Mouse (Mus musculus): ENCODE results near the gene Srsf9. TPM values are rescaled to one million over a fixed set of nuclear protein-coding genes. Genes with fewer than 3 reads are reported as not detected.
"Not testable (repeated sequence)": the region's sequence is repeated elsewhere in the genome, so short reads cannot be mapped to it uniquely, and the experiment has no call there.

Srsf9 gene
- total RNA-seq, 1 experiment from 2014 or later: 62.5 TPM

DNA sequence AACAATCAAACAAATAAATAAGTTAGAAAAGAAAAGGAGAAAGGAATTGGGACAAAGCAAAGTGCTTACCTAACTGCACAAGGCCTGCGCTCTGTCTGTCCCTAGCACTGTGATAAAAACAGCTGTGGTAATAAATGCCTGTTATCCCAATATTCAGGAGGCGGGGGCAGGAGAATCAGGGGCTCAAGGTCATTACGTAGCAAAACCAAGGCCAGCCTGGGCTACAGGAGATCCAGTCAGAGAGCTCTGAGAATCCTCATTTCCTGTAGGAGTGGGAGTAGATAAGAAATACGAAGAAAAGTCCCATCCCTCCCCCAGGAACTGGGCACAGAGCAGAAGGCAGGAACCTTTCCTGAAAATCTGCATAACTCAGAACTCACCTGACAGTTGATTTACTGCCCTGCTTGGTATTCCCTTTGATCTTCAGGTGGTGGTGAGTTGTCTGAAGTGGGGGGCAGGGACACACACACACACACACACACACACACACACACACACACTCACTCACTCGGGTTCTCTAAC, 32.9 kb downstream of the Srsf9 start:
- ATAC-seq (replicated peaks; ENCODE audit: insufficient number of reproducible peaks, low FRiP score, low TSS enrichment, poor library complexity, severe bottlenecking): no peak

DNA sequence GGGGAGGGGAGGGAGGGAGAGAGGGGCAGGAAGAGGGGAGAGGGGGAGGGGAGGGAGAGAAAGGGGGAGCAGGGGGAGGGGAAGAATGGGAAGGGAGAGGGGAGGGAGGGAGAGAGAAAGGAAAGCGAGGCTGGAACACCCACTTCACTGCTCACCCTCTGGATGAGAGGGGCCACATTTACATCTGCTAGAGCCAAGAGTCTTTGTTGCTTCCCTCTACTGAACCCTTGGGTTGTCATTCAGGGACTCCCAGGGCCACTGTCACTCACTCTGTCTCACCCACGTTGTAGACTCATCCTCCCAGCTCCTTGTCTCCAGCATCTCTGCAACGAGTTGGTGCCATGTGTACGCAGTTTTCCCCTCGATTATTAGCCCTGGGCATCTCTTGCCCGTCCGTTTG, 35.2 kb downstream of the Srsf9 start:
- ATAC-seq (replicated peaks; ENCODE audit: insufficient number of reproducible peaks, low FRiP score, low TSS enrichment, poor library complexity, severe bottlenecking): no peak

DNA sequence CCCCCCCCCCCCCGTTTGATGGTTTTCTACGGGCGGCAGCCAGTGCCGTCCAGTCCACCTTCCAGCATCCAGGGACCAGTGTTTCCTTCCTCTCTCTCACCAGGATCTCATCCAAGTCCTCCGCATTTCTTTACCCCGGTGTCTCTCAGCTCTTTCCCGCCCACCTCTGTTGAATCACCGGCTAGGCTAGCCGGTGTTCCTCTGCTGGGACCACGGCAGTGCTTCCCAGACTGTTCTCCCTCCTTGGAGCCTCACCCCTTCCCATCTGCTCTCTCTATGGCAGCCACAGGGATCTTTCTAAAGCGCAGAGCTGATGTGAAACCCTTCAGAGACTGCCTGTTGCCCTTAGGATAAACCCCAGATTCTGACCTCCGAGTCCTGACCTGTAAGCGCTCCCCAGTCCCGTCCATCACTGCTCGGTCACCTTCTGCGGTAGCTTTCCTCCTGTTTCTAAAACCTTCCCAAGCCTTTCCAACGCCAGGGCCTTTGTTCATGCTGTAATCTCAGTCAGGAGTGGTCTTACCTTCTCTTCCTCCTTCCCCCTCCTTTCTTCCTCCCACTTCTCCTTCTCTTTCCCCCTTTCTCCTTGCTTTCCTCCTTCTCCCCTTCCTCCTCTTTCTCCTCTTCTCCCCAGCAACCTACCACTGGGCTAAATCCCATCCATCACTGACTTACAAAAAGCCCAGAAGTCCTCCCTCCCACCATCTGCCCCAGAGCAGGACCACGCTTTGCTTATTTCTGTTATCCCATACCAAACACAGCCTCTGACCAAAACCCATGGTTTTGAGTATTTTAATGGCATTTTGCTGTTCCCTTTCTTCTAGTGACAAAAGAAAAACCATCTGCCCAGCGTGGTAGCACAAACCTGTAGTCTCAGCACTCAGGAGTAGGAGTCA, 36.1 kb downstream of the Srsf9 start:
- no peak for ATAC-seq (replicated peaks; ENCODE audit: insufficient number of reproducible peaks, low FRiP score, low TSS enrichment, poor library complexity, severe bottlenecking)

DNA sequence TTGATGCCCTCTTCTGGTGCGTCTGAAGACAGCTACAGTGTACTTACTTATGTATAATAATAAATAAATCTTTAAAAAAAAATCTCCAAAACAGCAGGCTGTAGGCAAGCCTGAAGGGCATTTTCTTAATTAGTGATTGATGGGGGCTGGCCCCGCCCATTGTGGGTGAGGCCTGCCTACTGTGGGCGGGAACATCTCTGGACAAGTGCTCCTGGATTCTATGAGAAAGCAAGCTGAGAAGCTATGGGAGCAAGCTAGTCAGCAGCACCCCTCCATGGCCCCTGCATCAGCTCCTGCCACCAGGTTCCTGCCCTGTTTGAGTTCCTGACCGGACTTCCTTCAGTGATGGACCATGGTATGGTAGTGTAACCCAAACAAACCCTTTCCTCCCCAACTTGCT, 37.8 kb downstream of the Srsf9 start:
- no peak for ATAC-seq (replicated peaks; ENCODE audit: insufficient number of reproducible peaks, low FRiP score, low TSS enrichment, poor library complexity, severe bottlenecking)

DNA sequence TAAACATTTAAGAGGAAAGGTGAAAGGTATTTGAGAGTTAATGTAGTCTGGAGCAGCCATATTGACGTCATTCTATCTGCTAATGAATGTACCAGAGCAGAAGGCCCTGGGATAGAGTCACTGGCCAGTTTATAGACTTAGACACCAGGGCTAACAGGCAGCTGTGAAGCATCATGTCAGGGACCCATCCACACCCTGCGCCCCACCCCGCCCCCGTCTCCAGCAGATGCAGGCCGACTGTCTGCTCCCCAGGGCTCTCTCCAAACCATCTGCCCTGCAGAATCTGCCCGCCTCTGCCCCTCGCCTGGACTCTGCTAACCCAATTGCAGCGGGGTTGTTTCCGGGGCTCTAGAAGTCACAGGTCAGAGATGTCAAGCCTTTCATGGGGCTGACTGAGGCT, 44.8 kb downstream of the Srsf9 start:
- no peak for ATAC-seq (replicated peaks; ENCODE audit: insufficient number of reproducible peaks, low FRiP score, low TSS enrichment, poor library complexity, severe bottlenecking)

DNA sequence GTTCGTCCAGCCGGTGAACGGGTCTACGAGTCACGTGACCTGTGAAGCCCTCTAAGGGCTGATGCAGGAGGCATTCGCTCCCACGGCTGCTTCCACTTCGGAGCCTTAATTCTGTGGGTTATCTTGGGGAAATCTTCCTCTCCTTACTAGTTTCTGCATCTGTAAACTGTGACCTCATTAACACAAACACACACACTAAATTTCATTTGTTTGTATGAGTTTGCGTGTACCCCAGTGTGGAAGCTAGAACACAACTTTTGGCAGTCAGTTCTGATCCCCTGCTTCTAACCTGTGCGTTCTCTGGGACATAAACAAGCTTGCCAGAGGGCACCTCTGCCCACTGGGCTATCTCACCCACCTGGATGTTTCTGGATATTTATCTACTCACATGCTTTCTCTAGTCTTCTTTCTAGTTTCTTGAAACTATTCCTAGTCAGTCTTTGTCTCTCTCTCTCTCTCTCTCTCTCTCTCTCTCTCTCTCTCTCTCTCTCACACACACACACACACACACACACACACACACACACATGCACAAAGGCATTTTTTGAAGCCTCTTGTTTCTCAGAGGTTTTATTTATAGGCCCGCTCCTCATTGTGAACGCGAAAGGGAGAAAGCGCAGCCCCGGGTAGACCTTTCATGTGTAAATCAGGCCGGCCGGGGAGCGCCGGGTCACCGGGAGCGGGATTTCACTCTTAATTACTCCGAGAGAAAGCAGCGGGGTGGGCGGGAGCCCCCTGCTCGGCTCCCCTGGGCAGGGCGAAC, 46.6 kb downstream of the Srsf9 start:
- ATAC-seq (replicated peaks; ENCODE audit: insufficient number of reproducible peaks, low FRiP score, low TSS enrichment, poor library complexity, severe bottlenecking): no peak

DNA sequence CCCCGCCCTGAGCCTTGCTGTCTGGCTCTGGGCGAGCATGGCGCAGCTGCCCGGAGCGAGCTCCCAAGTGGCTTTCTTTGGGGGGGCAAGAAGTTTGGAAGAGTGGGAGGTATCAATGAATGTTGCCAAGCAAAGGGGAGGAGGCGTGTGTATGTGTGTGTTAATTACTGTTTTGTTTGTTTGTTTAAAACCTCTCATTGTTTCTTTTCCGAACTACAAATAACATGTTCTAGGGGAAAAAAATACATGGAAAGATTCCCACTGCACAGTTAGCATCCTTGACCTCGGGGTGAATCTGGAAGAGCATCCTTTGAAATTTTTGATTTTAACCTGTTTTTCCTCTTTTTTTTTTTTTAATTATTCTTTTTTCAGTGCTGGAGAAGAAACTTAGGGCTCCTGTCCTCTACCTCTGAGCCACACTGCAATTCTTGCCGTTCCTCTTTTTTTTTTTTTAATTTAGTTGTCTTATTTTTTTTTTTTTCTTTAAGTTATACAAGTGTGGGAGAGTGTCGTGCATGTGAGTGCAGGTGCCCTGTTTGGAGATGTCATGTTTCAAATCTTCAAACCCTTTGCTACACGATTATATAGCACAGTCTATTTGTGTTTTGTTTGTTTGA, 47.3 kb downstream of the Srsf9 start:
- no peak for ATAC-seq (replicated peaks; ENCODE audit: insufficient number of reproducible peaks, low FRiP score, low TSS enrichment, poor library complexity, severe bottlenecking)

DNA sequence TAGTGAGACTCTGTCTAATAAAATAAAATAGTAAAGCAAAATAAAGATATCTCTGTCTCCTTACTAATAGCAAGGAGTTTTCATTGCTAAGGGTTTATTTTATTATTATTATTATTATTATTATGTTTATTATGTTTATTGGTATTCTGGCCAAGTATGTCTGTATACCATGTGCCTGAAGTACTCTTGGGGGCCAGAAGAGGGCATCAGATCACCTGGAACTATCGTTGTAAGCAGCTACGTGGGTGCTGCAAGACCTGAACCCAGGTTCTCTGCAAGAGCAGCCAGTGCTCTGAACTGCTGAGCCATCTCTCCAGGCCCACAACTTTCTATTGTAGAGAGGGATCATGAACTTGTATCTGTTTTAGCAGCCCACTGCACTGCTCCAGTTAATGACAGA, 48.5 kb downstream of the Srsf9 start:
- ATAC-seq (replicated peaks; ENCODE audit: insufficient number of reproducible peaks, low FRiP score, low TSS enrichment, poor library complexity, severe bottlenecking): no peak

DNA sequence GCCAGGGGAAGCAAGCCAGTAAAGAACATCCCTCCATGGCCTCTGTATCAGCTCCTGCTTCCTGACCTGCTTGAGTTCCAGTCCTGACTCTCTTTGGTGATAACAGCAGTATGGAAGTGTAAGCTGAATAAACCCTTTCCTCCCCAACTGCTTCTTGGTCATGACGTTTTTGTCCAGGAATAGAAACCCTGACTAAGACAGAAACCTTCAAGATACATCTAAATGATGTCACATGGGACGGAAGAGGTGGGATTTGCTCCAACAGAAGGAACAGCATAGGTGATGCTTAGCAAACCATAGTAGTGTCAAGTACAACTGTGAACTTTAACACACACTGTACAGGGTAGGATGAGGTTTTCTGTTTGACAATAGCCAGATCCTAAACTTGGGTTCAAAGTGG, 51.9 kb downstream of the Srsf9 start:
- not testable (repeated sequence) for ATAC-seq (replicated peaks; ENCODE audit: insufficient number of reproducible peaks, low FRiP score, low TSS enrichment, poor library complexity, severe bottlenecking)

Other genes starting within 250 kb of the Srsf9 start
- 0.75 TPM in 1 of 3 replicates, not detected in the others for gene Gm10401, start 228.9 kb upstream of the Srsf9 start, total RNA-seq (2017)
- gene Acads, start 207.8 kb upstream of the Srsf9 start, total RNA-seq (2017): 10.4 to 19.1 TPM (median 15.8 TPM) in 3 replicates
- 10.1 to 27.7 TPM (median 18.6 TPM) in 3 replicates for gene Unc119b, start 192.2 kb upstream of the Srsf9 start, total RNA-seq (2017)
- 59.6 to 65.0 TPM (median 62.6 TPM) in 3 replicates for gene Mlec, start 169.0 kb upstream of the Srsf9 start, total RNA-seq (2017)
- not detected in 3 replicates for gene Cabp1, start 132.8 kb upstream of the Srsf9 start, total RNA-seq (2017)
- 57.1 to 85.3 TPM (median 81.5 TPM) in 3 replicates for gene Pop5, start 91.3 kb upstream of the Srsf9 start, total RNA-seq (2017)
- 58.1 to 134 TPM (median 61.2 TPM) in 3 replicates for gene Rnf10, start 54.3 kb upstream of the Srsf9 start, total RNA-seq (2017)
- 41.4 to 45.3 TPM (median 44.4 TPM) in 3 replicates for gene Coq5, start 47.5 kb upstream of the Srsf9 start, total RNA-seq (2017)
- gene Dynll1, start 26.2 kb upstream of the Srsf9 start, total RNA-seq (2017): 110 to 176 TPM (median 141 TPM) in 3 replicates
- gene Gatc, start 14.0 kb downstream of the Srsf9 start, total RNA-seq (2017): 4.9 to 7.6 TPM (median 5.8 TPM) in 3 replicates
- gene Triap1, start 14.0 kb downstream of the Srsf9 start, total RNA-seq (2017): 16.4 to 23.1 TPM (median 22.2 TPM) in 3 replicates
- gene Cox6a1, start 21.8 kb downstream of the Srsf9 start, total RNA-seq (2017): 55.6 to 79.0 TPM (median 64.1 TPM) in 3 replicates
- not detected in 3 replicates for gene Msi1, start 102.4 kb downstream of the Srsf9 start, total RNA-seq (2017)
- not detected in 3 replicates for gene Pla2g1b, start 139.1 kb downstream of the Srsf9 start, total RNA-seq (2017)
- gene Sirt4, start 157.5 kb downstream of the Srsf9 start, total RNA-seq (2017): 5.2 to 10.7 TPM (median 7.8 TPM) in 3 replicates
- 85.9 to 113 TPM (median 106 TPM) in 3 replicates for gene Pxn, start 179.5 kb downstream of the Srsf9 start, total RNA-seq (2017)
- 991 to 1,396 TPM (median 1,306 TPM) in 3 replicates for gene Rplp0, start 232.3 kb downstream of the Srsf9 start, total RNA-seq (2017)
- gene Gcn1l1, start 238.1 kb downstream of the Srsf9 start, total RNA-seq (2017): 16.9 to 37.5 TPM (median 22.8 TPM) in 3 replicates